Mouse (Mus musculus): ENCODE results near the gene Psmb2. TPM values are rescaled to one million over a fixed set of nuclear protein-coding genes. Genes with fewer than 3 reads are reported as not detected.

Psmb2 gene
- 104 and 108 TPM in 2 replicates for polyA plus RNA-seq (2012; rRNA removed)

GRCm38 (mm10) chr4:126677054-126678003, at the start of gene Psmb2:
Psmb2 (plus strand) TSS chr4:126677630.

GRCm38 (mm10) chr4:126736001-126736414, 58.6 kb downstream of the Psmb2 start, which contains the start of gene Tfap2e:
Tfap2e (minus strand) TSS chr4:126736240.

GRCm38 (mm10) chr4:126753268-126754230, 76.1 kb downstream of the Psmb2 start, which contains the start of the genes Ncdn and AU040320:
Ncdn (minus strand) TSS chr4:126753438.
AU040320 (plus strand) TSS chr4:126753544.

Other genes with a start within 250 kb of the Psmb2 start
- 1.3 and 1.4 TPM in 2 replicates for gene Ago3, start 248.1 kb upstream of the Psmb2 start, polyA plus RNA-seq (2012; rRNA removed)
- 3.0 and 3.3 TPM in 2 replicates for gene Ago1, start 209.0 kb upstream of the Psmb2 start, polyA plus RNA-seq (2012; rRNA removed)
- gene Ago4, start 144.2 kb upstream of the Psmb2 start, polyA plus RNA-seq (2012; rRNA removed): 0.42 and 0.44 TPM in 2 replicates
- 8.6 and 9.4 TPM in 2 replicates for gene Clspn, start 120.7 kb upstream of the Psmb2 start, polyA plus RNA-seq (2012; rRNA removed)
- 0.85 and 0.90 TPM in 2 replicates for gene 5730409E04Rik, start 67.8 kb upstream of the Psmb2 start, polyA plus RNA-seq (2012; rRNA removed)
- not detected in 2 replicates for gene Tfap2e, start 58.6 kb downstream of the Psmb2 start, polyA plus RNA-seq (2012; rRNA removed)
- 4.2 and 5.0 TPM in 2 replicates for gene Ncdn, start 75.8 kb downstream of the Psmb2 start, polyA plus RNA-seq (2012; rRNA removed)
- gene AU040320, start 75.9 kb downstream of the Psmb2 start, polyA plus RNA-seq (2012; rRNA removed): 7.1 and 8.0 TPM in 2 replicates

Data from liver, embryonic 18 days (tissue).